Mouse (Mus musculus) midbrain, embryonic 15.5 days (tissue): ENCODE results near the gene Rptor. TPM values are rescaled to one million over a fixed set of nuclear protein-coding genes. Genes with fewer than 3 reads are reported as not detected.
"Not testable (repeated sequence)": the region's sequence is repeated elsewhere in the genome, so short reads cannot be mapped to it uniquely, and the experiment has no call there.

Experiments
- ATAC-seq: fragments of 200-750 bp; cut with Nextera tagmentation; replicated peaks from 2 replicates; pipeline ENCODE4 v1.8.0; 2017; ENCODE audit warnings: moderate TSS enrichment
- H3K27ac ChIP-seq: fragments of 300-500 bp; sonication (generic); 2 replicates; pipeline ENCODE4 v1.5.1; 2015; ENCODE audit warnings: mild to moderate bottlenecking, inconsistent platforms
- H3K27me3 ChIP-seq: fragments of 300-500 bp; sonication (generic); replicated peaks from 2 replicates; pipeline ENCODE4 v1.6.1; 2015; ENCODE audit warnings: inconsistent platforms
- H3K36me3 ChIP-seq: fragments of 300-500 bp; sonication (generic); replicated peaks from 2 replicates; pipeline ENCODE4 v1.6.1; 2015; ENCODE audit warnings: inconsistent platforms
- H3K4me1 ChIP-seq: fragments of 300-500 bp; sonication (generic); 2 replicates; pipeline ENCODE4 v1.6.1; 2015; ENCODE audit warnings: inconsistent platforms
- H3K4me2 ChIP-seq: fragments of 300-500 bp; sonication (generic); 2 replicates; pipeline ENCODE4 v1.6.1; 2015; ENCODE audit warnings: inconsistent platforms, mild to moderate bottlenecking, moderate library complexity
- H3K4me3 ChIP-seq: fragments of 300-500 bp; sonication (generic); 2 replicates; pipeline ENCODE4 v1.5.1; 2015; ENCODE audit warnings: mild to moderate bottlenecking, inconsistent platforms
- H3K9ac ChIP-seq: fragments of 300-500 bp; sonication (generic); 2 replicates; pipeline ENCODE4 v1.6.1; 2015; ENCODE audit warnings: mild to moderate bottlenecking, inconsistent platforms
- H3K9me3 ChIP-seq: fragments of 300-500 bp; sonication (generic); 2 replicates; pipeline ENCODE4 v1.6.1; 2016; ENCODE audit warnings: inconsistent platforms
- WGBS: fragments of 180-500 bp; shearing (Covaris S2); methylation state at CpG from one replicate; pipeline ENCODE4 v1.1.7; 2015; ENCODE audit warnings: mixed read lengths; 5-methylcytosine and 5-hydroxymethylcytosine counted together
- polyA plus RNA-seq: library from polyadenylated mRNA; unstranded; fragments of >200 nt; fragmentation: Nextera tagmentation; extraction: Ambion mirVana; gene quantifications from 2 replicates; pipeline ENCODE4 v1.2.1, GENCODE M21; 2015

The Rptor gene
- polyA plus RNA-seq, 1 experiment from 2014 or later, result 13.1 TPM

DNA sequence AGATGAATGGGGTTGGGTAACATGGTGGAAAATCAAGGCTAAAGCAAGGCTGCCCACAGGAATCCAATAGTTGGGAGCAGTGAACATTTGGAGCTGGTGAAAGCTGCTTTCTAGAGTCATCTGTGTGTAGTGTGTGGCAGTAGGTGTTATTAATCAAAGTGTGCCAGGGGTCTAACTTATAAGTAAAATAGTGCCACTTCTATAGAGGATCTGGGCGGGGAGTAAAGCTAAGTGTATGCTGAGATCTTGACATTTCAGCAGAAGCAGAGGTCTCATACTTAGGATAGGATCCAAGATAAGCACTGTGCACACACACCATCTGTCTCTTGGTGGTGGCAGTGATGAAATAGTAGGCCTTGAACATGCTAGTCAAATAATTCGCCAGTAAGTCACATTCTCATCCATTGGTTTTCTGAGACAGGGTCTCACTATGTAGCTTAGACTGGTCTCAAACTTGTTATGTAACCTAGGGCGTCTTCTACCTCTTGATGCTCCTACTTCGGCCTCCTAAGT lies 33.7 kb downstream of the Rptor start:
- Histone ChIP-seq H3K27ac (no peak overlapping the region), H3K4me2 (no peak overlapping the region), H3K9ac (no peak overlapping the region), H3K4me3 (no peak overlapping the region), H3K27me3 (no peaks in the 10 kb centered on the region), H3K4me1 (peaks cover 17% of the 10 kb centered on the region), H3K36me3 (no peaks in the 10 kb centered on the region), H3K9me3 (no peaks in the 10 kb centered on the region)
- ATAC-seq, result no peak
- WGBS, result 95% methylated on average over 4 of the region's 4 CpGs

- no peak overlapping the region for H3K4me2 ChIP-seq
- no peaks in the 10 kb centered on the region for H3K36me3 ChIP-seq
- H3K27ac ChIP-seq, result no peak overlapping the region
- H3K9me3 ChIP-seq, result no peaks in the 10 kb centered on the region
- H3K9ac ChIP-seq, result no peak overlapping the region
- peaks cover 14% of the 10 kb centered on the region for H3K4me1 ChIP-seq
- H3K27me3 ChIP-seq, result no peaks in the 10 kb centered on the region
- no peak overlapping the region for H3K4me3 ChIP-seq
- ATAC-seq, result no peak
- 87% methylated on average over 6 of the region's 6 CpGs for WGBS
Observed at GRCm38 (mm10) chr11:119637519-119637918, 34.8 kb downstream of the Rptor start.

- WGBS, result 74% methylated on average over 9 of the region's 9 CpGs
- no peaks in the 10 kb centered on the region for H3K9me3 ChIP-seq
- H3K27ac ChIP-seq, result no peak overlapping the region
- H3K4me3 ChIP-seq, result no peak overlapping the region
- no peak overlapping the region for H3K4me2 ChIP-seq
- peaks cover 29% of the 10 kb centered on the region for H3K4me1 ChIP-seq
- no peak for ATAC-seq
- no peak overlapping the region for H3K9ac ChIP-seq
- H3K36me3 ChIP-seq, result no peaks in the 10 kb centered on the region
- no peaks in the 10 kb centered on the region for H3K27me3 ChIP-seq
Observed at GRCm38 (mm10) chr11:119640491-119640890, 37.8 kb downstream of the Rptor start.

DNA sequence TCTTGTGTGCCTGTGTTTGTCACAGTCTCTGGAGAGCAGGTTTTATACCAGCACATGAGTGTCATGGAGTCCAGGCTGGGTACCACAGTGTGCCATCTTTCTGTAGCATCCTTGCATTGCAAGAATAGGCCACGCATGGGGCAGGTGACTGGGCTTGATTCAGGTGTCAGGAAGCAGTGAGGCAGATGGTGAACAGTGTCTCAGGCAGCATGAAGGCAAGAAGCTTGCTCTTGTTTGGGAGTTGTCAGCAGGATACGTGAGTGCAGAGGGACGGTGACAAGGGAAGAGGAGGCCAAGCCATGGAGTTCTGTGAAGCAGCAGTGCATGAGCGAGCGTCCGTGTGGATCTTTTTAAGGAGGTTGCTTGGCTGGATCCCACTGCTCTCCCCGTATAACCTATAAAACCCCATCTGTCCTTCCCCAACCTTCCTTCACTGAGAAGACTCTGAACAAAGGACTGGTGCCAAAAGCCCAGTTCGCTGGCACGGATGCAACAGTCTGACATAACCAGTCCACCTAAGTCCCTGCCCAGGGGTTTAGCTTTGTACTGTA lies 39.2 kb downstream of the Rptor start:
- Histone ChIP-seq H3K4me2 (no peak overlapping the region), H3K27me3 (no peaks in the 10 kb centered on the region), H3K27ac (no peak overlapping the region), H3K4me1 (peaks cover 31% of the 10 kb centered on the region), H3K36me3 (no peaks in the 10 kb centered on the region), H3K4me3 (no peak overlapping the region), H3K9ac (no peak overlapping the region), H3K9me3 (no peaks in the 10 kb centered on the region)
- no peak for ATAC-seq
- WGBS, result 87% methylated on average over 9 of the region's 9 CpGs

GRCm38 (mm10) chr11:119643347-119643746 lies 40.6 kb downstream of the Rptor start:
- Histone ChIP-seq H3K27ac (no peak overlapping the region), H3K27me3 (no peaks in the 10 kb centered on the region), H3K4me1 (peaks cover 31% of the 10 kb centered on the region), H3K9me3 (no peaks in the 10 kb centered on the region), H3K36me3 (no peaks in the 10 kb centered on the region), H3K9ac (no peak overlapping the region), H3K4me2 (no peak overlapping the region), H3K4me3 (no peak overlapping the region)
- no peak for ATAC-seq
- 86% methylated on average over 7 of the region's 7 CpGs for WGBS

DNA sequence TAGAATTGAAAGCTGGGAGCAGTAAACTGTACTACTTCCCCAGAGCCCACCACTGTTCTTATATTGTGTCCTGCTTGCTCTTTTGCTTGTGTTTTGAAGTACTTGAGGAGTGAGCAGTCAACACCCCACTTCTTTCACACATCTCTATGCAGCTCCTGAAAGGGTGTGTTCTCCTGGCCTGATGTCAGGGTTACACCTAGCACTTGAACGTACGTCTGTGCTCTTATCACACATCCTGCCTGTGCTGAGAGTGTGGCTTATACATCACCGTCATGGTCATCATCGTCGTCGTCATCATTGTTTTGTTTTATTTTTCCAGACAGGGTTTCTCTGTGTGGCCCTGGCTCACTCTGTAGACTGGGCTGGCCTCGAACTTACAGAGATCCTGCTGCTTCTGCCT lies 41.4 kb downstream of the Rptor start:
- no peak for ATAC-seq
- peaks cover 31% of the 10 kb centered on the region for H3K4me1 ChIP-seq
- 70% methylated on average over 7 of the region's 7 CpGs for WGBS
- H3K27ac ChIP-seq, result no peak overlapping the region
- no peaks in the 10 kb centered on the region for H3K36me3 ChIP-seq
- H3K4me2 ChIP-seq, result no peak overlapping the region
- H3K9ac ChIP-seq, result no peak overlapping the region
- H3K9me3 ChIP-seq, result no peaks in the 10 kb centered on the region
- H3K4me3 ChIP-seq, result no peak overlapping the region
- H3K27me3 ChIP-seq, result no peaks in the 10 kb centered on the region

DNA sequence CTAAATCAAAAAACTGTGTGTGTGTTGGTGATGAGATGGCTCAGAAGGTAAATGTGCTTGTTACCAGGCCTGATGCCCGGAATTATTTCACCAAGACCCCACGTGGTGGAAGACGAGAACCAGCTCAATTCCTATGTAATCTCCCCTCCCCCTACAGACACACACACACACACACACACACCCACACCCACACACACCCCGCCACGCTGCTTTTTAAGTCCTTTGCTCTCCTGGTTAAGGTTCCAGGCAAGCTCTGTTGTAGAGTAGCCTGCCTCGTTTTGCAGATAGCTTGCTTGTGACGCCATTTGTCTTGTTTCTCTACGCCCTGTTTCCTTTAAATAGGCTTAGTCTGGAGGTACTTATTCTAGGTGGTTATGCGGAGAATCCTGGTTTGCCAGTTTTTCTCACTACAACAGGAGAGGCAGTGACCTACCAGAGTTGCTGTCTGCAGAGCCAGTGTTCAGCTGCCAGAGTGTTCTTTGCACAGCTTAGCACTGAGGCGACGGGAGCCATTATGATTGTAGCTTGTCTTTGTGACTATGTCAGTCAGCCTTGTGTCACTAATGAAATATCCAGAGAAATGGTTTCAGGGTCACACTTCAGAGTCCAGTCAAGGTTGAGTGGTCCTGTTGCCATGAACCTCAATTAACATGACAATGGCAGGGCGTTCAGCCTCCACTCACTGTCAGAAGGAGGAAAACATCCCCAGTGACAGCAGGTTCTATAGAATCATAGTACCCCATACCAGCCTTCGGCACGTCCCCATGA lies 42.1 kb downstream of the Rptor start:
- ATAC-seq, result no peak; the same call in 1 of the 2 replicates
- no peak overlapping the region for H3K4me3 ChIP-seq
- H3K9me3 ChIP-seq, result no peaks in the 10 kb centered on the region
- no peak overlapping the region for H3K4me2 ChIP-seq
- WGBS, result 21% methylated on average over 14 of the region's 14 CpGs
- H3K27me3 ChIP-seq, result no peaks in the 10 kb centered on the region
- no peaks in the 10 kb centered on the region for H3K36me3 ChIP-seq
- peak overlapping the region; percentile 55 for H3K27ac ChIP-seq
- H3K4me1 ChIP-seq, result peaks cover 34% of the 10 kb centered on the region
- H3K9ac ChIP-seq, result no peak overlapping the region

- no peak for ATAC-seq
- no peaks in the 10 kb centered on the region for H3K27me3 ChIP-seq
- no peak overlapping the region for H3K27ac ChIP-seq
- no peaks in the 10 kb centered on the region for H3K9me3 ChIP-seq
- H3K4me3 ChIP-seq, result no peak overlapping the region
- H3K36me3 ChIP-seq, result no peaks in the 10 kb centered on the region
- peaks cover 13% of the 10 kb centered on the region for H3K4me1 ChIP-seq
- no peak overlapping the region for H3K4me2 ChIP-seq
- H3K9ac ChIP-seq, result no peak overlapping the region
Observed at GRCm38 (mm10) chr11:119650456-119650855, 47.8 kb downstream of the Rptor start.

- no peak for ATAC-seq
- H3K4me2 ChIP-seq, result no peak overlapping the region
Observed at GRCm38 (mm10) chr11:119653336-119653735, 50.6 kb downstream of the Rptor start.

GRCm38 (mm10) chr11:119657534-119657933 lies 54.8 kb downstream of the Rptor start:
- Histone ChIP-seq H3K4me1 (no peaks in the 10 kb centered on the region), H3K27me3 (no peaks in the 10 kb centered on the region), H3K9me3 (no peaks in the 10 kb centered on the region), H3K27ac (no peak overlapping the region), H3K9ac (no peak overlapping the region), H3K36me3 (no peaks in the 10 kb centered on the region), H3K4me3 (no peak overlapping the region), H3K4me2 (no peak overlapping the region)
- no peak for ATAC-seq
- WGBS, result 94% methylated on average over 6 of the region's 6 CpGs

More at GRCm38 (mm10) chr11:119653336-119653735, 50.6 kb downstream of the Rptor start:
- Histone ChIP-seq H3K4me3 (no peak overlapping the region), H3K27ac (no peak overlapping the region), H3K36me3 (no peaks in the 10 kb centered on the region), H3K9ac (no peak overlapping the region), H3K9me3 (no peaks in the 10 kb centered on the region), H3K4me1 (peaks cover 10% of the 10 kb centered on the region; the same call in 1 of the 2 replicates), H3K27me3 (no peaks in the 10 kb centered on the region)
- WGBS, result 90% methylated on average over 9 of the region's 9 CpGs

- Histone ChIP-seq H3K36me3 (no peaks in the 10 kb centered on the region), H3K9me3 (no peaks in the 10 kb centered on the region), H3K27ac (no peak overlapping the region), H3K4me3 (no peak overlapping the region), H3K4me2 (no peak overlapping the region), H3K9ac (no peak overlapping the region), H3K4me1 (0 out of 2 replicates have a peak, but pooled peaks cover 4% of the 10 kb centered on the region), H3K27me3 (no peaks in the 10 kb centered on the region)
- ATAC-seq, result no peak
- WGBS, result 92% methylated on average over 3 of the region's 3 CpGs
Observed at GRCm38 (mm10) chr11:119659296-119659695, 56.6 kb downstream of the Rptor start.

DNA sequence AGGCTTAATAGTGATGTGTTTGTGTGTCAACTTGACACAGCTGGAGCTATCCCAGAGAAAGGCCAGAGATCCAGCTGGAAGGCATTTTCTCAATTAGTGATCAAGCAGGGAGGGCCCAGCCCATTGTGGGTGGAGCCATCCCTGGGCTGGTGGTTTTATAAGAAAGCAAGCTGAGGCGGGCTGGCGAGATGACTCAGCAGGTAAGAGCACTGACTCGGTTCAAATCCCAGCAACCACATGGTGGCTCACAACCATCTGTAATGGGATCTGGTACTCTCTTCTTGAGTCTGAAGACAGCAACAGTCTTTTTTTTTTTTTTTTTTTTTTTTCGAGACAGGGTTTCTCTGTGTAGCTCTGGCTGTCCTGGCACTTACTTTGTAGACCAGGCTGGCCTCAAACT lies 58.8 kb downstream of the Rptor start:
- not testable (repeated sequence) for H3K27ac ChIP-seq, H3K9me3 ChIP-seq, H3K36me3 ChIP-seq, H3K27me3 ChIP-seq, H3K9ac ChIP-seq, ATAC-seq, H3K4me2 ChIP-seq, H3K4me3 ChIP-seq, H3K4me1 ChIP-seq
- WGBS, result 66% methylated on average over 4 of the region's 4 CpGs

GRCm38 (mm10) chr11:119663876-119664275 lies 61.2 kb downstream of the Rptor start:
- Histone ChIP-seq H3K4me2 (no peak overlapping the region), H3K36me3 (no peaks in the 10 kb centered on the region), H3K4me3 (no peak overlapping the region), H3K4me1 (peaks cover 11% of the 10 kb centered on the region), H3K9me3 (no peaks in the 10 kb centered on the region), H3K27ac (no peak overlapping the region), H3K27me3 (no peaks in the 10 kb centered on the region), H3K9ac (no peak overlapping the region)
- ATAC-seq, result no peak
- WGBS, result 88% methylated on average over 2 of the region's 2 CpGs
